ENCODE assay signal across 8 mouse cellular contexts in genomic region chr5:138993371-138994107, GRCm38 (mm10). TPM values are rescaled to one million over a fixed set of nuclear protein-coding genes. Genes with fewer than 3 reads are reported as not detected.
DNase-seq lines count a peak whose midpoint lies in the region; ATAC-seq and TF ChIP-seq lines count a peak whose summit lies in the region.

No protein-coding gene starts in this region.

- peaks cover 78% of the 10 kb centered on the region for H3K4me1 ChIP-seq in heart, embryonic 10.5 days
- peaks cover 86% of the 10 kb centered on the region for H3K4me1 ChIP-seq in heart, embryonic 15.5 days (replicated peaks)
- H3K4me1 ChIP-seq in liver, embryonic 15.5 days (replicated peaks): peaks cover 44% of the 10 kb centered on the region
- peaks cover 24% of the 10 kb centered on the region for H3K4me1 ChIP-seq in stomach, postnatal 0 days (replicated peaks; ENCODE audit: control insufficient read depth, insufficient read depth)

- WGBS in heart, embryonic 10.5 days: under 1% methylated on average over 40 of the region's 40 CpGs
- under 1% methylated on average over 40 of the region's 40 CpGs for WGBS in heart, embryonic 15.5 days
- under 1% methylated on average over 40 of the region's 40 CpGs for WGBS in liver, embryonic 15.5 days (ENCODE audit: insufficient replicate concordance)
- WGBS in stomach, postnatal 0 days: 3% methylated on average over 38 of the region's 40 CpGs

- H3K4me2 ChIP-seq in heart, embryonic 15.5 days: peak overlapping the region; percentile 79
- peak overlapping the region; percentile 74 for H3K4me2 ChIP-seq in liver, embryonic 15.5 days
- H3K4me2 ChIP-seq in stomach, postnatal 0 days (replicated peaks; ENCODE audit: low read depth): peak overlapping the region; percentile 90

- H3K9ac ChIP-seq in heart, embryonic 15.5 days: peak overlapping the region; percentile 95
- H3K9ac ChIP-seq in liver, embryonic 15.5 days: no peak overlapping the region
- H3K9ac ChIP-seq in stomach, postnatal 0 days (ENCODE audit: low read length): peak overlapping the region; percentile 90

- peaks cover 80% of the 10 kb centered on the region for H3K27me3 ChIP-seq in heart, embryonic 10.5 days (ENCODE audit: insufficient read depth, poor library complexity, severe bottlenecking)
- H3K27me3 ChIP-seq in heart, embryonic 15.5 days: peaks cover 49% of the 10 kb centered on the region
- H3K27me3 ChIP-seq in liver, embryonic 15.5 days: peaks cover 92% of the 10 kb centered on the region
- H3K27me3 ChIP-seq in stomach, postnatal 0 days (ENCODE audit: control insufficient read depth, insufficient read depth, low read length): peaks cover 6% of the 10 kb centered on the region; the same call in 1 of the 2 replicates

- TF ChIP-seq EP300 in stomach, postnatal 0 days (optimal IDR thresholded peaks at IDR 0.05): no peak

- ATAC-seq in heart, embryonic 15.5 days (replicated peaks; ENCODE audit: insufficient number of reproducible peaks, insufficient read depth, low FRiP score, low read depth): no peak
- no peak for ATAC-seq in liver, embryonic 15.5 days (ENCODE audit: insufficient read depth)
- no peak for ATAC-seq in stomach, postnatal 0 days (ENCODE audit: low FRiP score, low TSS enrichment)

- no peak for TF ChIP-seq CTCF in stomach, postnatal 0 days (IDR thresholded peaks at IDR 0.05; ENCODE audit: low read depth)

- intact Hi-C loops in heart, postnatal 25 days (cut with DNase I): loop anchor here (5.0 kb wide), 1 partner anchor 136 kb away; no protein-coding TSS in a partner anchor

- peak overlapping the region; percentile 83 for H3K4me3 ChIP-seq in heart, embryonic 10.5 days
- H3K4me3 ChIP-seq in heart, embryonic 15.5 days: peak overlapping the region; percentile 88
- peak overlapping the region; percentile 57 for H3K4me3 ChIP-seq in liver, embryonic 15.5 days (replicated peaks)
- H3K4me3 ChIP-seq in stomach, postnatal 0 days (ENCODE audit: low read depth, low read length): peak overlapping the region; percentile 73

- no peak for DNase-seq in heart, embryonic 10.5 days (ENCODE audit: low spot score)
- no peak for DNase-seq in heart, postnatal 25 days (ENCODE audit: low spot score)
- peak; percentile 47 for DNase-seq in Muller cell, postnatal 12 days (ENCODE audit: inconsistent ontology term)
- peak; percentile 42 for DNase-seq in stomach, postnatal 0 days (ENCODE audit: low spot score)
- no peak for DNase-seq in layer of hippocampus, postnatal 14 days (ENCODE audit: low spot score in 2 of 2)
- DNase-seq in ovary, postnatal 14 days (ENCODE audit: low spot score): no peak

- H3K27ac ChIP-seq in heart, embryonic 10.5 days: peak overlapping the region; percentile 95
- peak overlapping the region; percentile 98 for H3K27ac ChIP-seq in heart, embryonic 15.5 days
- no peak overlapping the region for H3K27ac ChIP-seq in liver, embryonic 15.5 days (replicated peaks)
- H3K27ac ChIP-seq in stomach, postnatal 0 days (replicated peaks): peak overlapping the region; percentile 99

- H3K36me3 ChIP-seq in heart, embryonic 10.5 days: peaks cover 13% of the 10 kb centered on the region; the same call in 1 of the 2 replicates
- no peaks in the 10 kb centered on the region for H3K36me3 ChIP-seq in heart, embryonic 15.5 days
- H3K36me3 ChIP-seq in liver, embryonic 15.5 days (replicated peaks): no peaks in the 10 kb centered on the region
- H3K36me3 ChIP-seq in stomach, postnatal 0 days (ENCODE audit: control insufficient read depth, insufficient read depth, low read length): no peaks in the 10 kb centered on the region; the same call in 1 of the 2 replicates

- no peaks in the 10 kb centered on the region for H3K9me3 ChIP-seq in heart, embryonic 10.5 days
- H3K9me3 ChIP-seq in heart, embryonic 15.5 days (replicated peaks): no peaks in the 10 kb centered on the region
- H3K9me3 ChIP-seq in liver, embryonic 15.5 days (replicated peaks): no peaks in the 10 kb centered on the region
- no peaks in the 10 kb centered on the region for H3K9me3 ChIP-seq in stomach, postnatal 0 days (ENCODE audit: control insufficient read depth, low read length)

RNA-seq across cellular contexts. Expression of gene Pdgfa, which starts 3.6 kb away (rescaled TPM):
- polyA plus RNA-seq in heart, embryonic 10.5 days (2016; fragmentation: Nextera tagmentation; extraction: Ambion mirVana): 22.5 and 23.6 TPM in 2 replicates
- 10 to 100 TPM; 23.3 to 27.2 TPM for total RNA-seq in heart, postnatal 25 days (2021)
- 46.0 and 51.1 TPM in 2 replicates for polyA plus RNA-seq in heart, embryonic 15.5 days (2015; fragmentation: Nextera tagmentation; extraction: Ambion mirVana)
- 1.6 and 3.0 TPM in 2 replicates for polyA plus RNA-seq in liver, embryonic 15.5 days (2015; fragmentation: Nextera tagmentation; extraction: Ambion mirVana)
- polyA plus RNA-seq in stomach, postnatal 0 days (2015; fragmentation: Nextera tagmentation; extraction: Ambion mirVana): 56.5 and 60.4 TPM in 2 replicates
- total RNA-seq in layer of hippocampus, postnatal 14 days (2021): 10 to 100 TPM; 50.2 to 50.3 TPM

Comparison
In these comparisons a context has a peak if more than half of its experiments do, and no peak if none do; other contexts are left out.
1. DNase-seq: peak in Muller cell, postnatal 12 days (single experiment) and stomach, postnatal 0 days (single experiment); none in heart, embryonic 10.5 days (single experiment), heart, postnatal 25 days (single experiment), layer of hippocampus, postnatal 14 days (0 of 2) and ovary, postnatal 14 days (single experiment).
2. Peak in every context shown above with its lines, with median percentiles within 50 percentile points of each other: H3K4me3 ChIP-seq and H3K4me2 ChIP-seq.